8 mouse cellular contexts compared by ENCODE assay signal in the genomic region with DNA sequence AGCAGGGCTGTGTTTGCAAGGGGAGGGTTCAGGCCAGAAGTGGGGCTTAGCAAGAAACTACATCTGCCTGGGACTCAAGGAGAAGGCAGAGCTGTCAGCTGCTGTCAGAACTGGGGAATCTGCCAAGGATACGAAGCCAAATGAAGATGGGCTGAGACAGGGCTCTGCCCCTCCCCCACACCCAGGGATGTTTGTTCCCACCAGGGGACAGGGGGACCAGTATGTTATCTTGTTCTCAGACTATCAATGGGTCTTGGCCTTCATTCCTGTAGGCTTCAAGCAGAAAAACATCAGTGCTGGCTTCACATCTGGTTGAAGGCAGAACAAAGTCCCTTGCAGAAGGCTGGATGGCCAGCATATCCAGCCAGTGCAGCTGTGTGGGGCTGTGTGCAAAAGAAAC. TPM values are rescaled to one million over a fixed set of nuclear protein-coding genes. Genes with fewer than 3 reads are reported as not detected.
DNase-seq lines count a peak whose midpoint lies in the region; ATAC-seq lines count a peak whose summit lies in the region.

No protein-coding gene starts in this region.

- intact Hi-C loops in heart, postnatal 10 days (cut with DNase I) = no loop called here

- no peak overlapping the region for H3K9ac ChIP-seq in hindbrain, embryonic 15.5 days
- H3K9ac ChIP-seq in lung, embryonic 15.5 days = no peak overlapping the region

- no peak for DNase-seq in hindbrain, embryonic 10.5 days (ENCODE audit: low spot score)
- DNase-seq in frontal cortex, postnatal 10 days (ENCODE audit: low spot score in 2 of 2) = peak; percentile 57 to 59
- peak; percentile 87 to 90 for DNase-seq in heart, postnatal 10 days
- peak; percentile 85 for DNase-seq in testis, postnatal 10 days (ENCODE audit: low spot score)
- DNase-seq in thymus, postnatal 0 days (ENCODE audit: low spot score) = no peak

- H3K27ac ChIP-seq in hindbrain, embryonic 15.5 days (replicated peaks) = no peak overlapping the region; the same call in 1 of the 2 replicates
- no peak overlapping the region for H3K27ac ChIP-seq in hindbrain, embryonic 10.5 days
- H3K27ac ChIP-seq in lung, embryonic 15.5 days = no peak overlapping the region

- H3K36me3 ChIP-seq in hindbrain, embryonic 15.5 days = no peaks in the 10 kb centered on the region
- no peaks in the 10 kb centered on the region for H3K36me3 ChIP-seq in hindbrain, embryonic 10.5 days
- H3K36me3 ChIP-seq in lung, embryonic 15.5 days = no peaks in the 10 kb centered on the region

- H3K9me3 ChIP-seq in hindbrain, embryonic 15.5 days = no peaks in the 10 kb centered on the region
- no peaks in the 10 kb centered on the region for H3K9me3 ChIP-seq in hindbrain, embryonic 10.5 days
- H3K9me3 ChIP-seq in lung, embryonic 15.5 days = no peaks in the 10 kb centered on the region

- H3K4me3 ChIP-seq in hindbrain, embryonic 15.5 days = no peak overlapping the region
- H3K4me3 ChIP-seq in hindbrain, embryonic 10.5 days = no peak overlapping the region
- H3K4me3 ChIP-seq in lung, embryonic 15.5 days = no peak overlapping the region

- no peak overlapping the region for H3K4me2 ChIP-seq in hindbrain, embryonic 15.5 days
- H3K4me2 ChIP-seq in lung, embryonic 15.5 days = no peak overlapping the region

- H3K4me1 ChIP-seq in hindbrain, embryonic 15.5 days (replicated peaks) = no peaks in the 10 kb centered on the region
- H3K4me1 ChIP-seq in hindbrain, embryonic 10.5 days (replicated peaks) = no peaks in the 10 kb centered on the region
- H3K4me1 ChIP-seq in lung, embryonic 15.5 days = peaks cover 13% of the 10 kb centered on the region; the same call in 1 of the 2 replicates

- no peaks in the 10 kb centered on the region for H3K27me3 ChIP-seq in hindbrain, embryonic 15.5 days
- H3K27me3 ChIP-seq in hindbrain, embryonic 10.5 days (ENCODE audit: insufficient read depth, poor library complexity, severe bottlenecking) = no peaks in the 10 kb centered on the region
- H3K27me3 ChIP-seq in lung, embryonic 15.5 days = no peaks in the 10 kb centered on the region

- 31% methylated on average over 1 of the region's 1 CpGs for WGBS in hindbrain, embryonic 15.5 days
- WGBS in hindbrain, embryonic 10.5 days = 41% methylated on average over 1 of the region's 1 CpGs
- 10% methylated on average over 1 of the region's 1 CpGs for WGBS in lung, embryonic 15.5 days

- 0 out of 2 replicates have a peak, but pooled peaks have one; percentile 45 for ATAC-seq in hindbrain, embryonic 15.5 days (ENCODE audit: low FRiP score, low read depth)
- ATAC-seq in lung, embryonic 15.5 days (ENCODE audit: borderline replicate concordance, extremely low read depth, low FRiP score, low TSS enrichment) = peak; percentile 16; the same call in 1 of the 2 replicates
- ATAC-seq in activated CD4-positive, CD25-positive, alpha-beta regulatory T cell, adult 4 months = no peak

RNA-seq across cellular contexts. Expression of gene Acox3, which starts 45.8 kb away (rescaled TPM):
- polyA plus RNA-seq in hindbrain, embryonic 15.5 days (2015; fragmentation: Nextera tagmentation; extraction: Ambion mirVana) = 12.3 and 13.4 TPM in 2 replicates
- polyA plus RNA-seq in hindbrain, embryonic 10.5 days (2016; fragmentation: Nextera tagmentation; extraction: Ambion mirVana) = 10.9 and 14.2 TPM in 2 replicates
- 10 to 100 TPM; 27.6 to 29.8 TPM for total RNA-seq in heart, postnatal 10 days (2021)
- polyA plus RNA-seq in lung, embryonic 15.5 days (2015; fragmentation: Nextera tagmentation; extraction: Ambion mirVana) = 11.1 and 13.5 TPM in 2 replicates
- polyA plus RNA-seq in thymus, postnatal 0 days (2015; fragmentation: Nextera tagmentation; extraction: Ambion mirVana) = 15.2 TPM in 2 replicates
- 10 to 100 TPM; 21.5 to 26.4 TPM for polyA plus RNA-seq in activated CD4-positive, CD25-positive, alpha-beta regulatory T cell, adult 4 months (2017; shearing (Covaris generic))

RNA-seq across cellular contexts. Expression of gene Htra3, which starts 50.9 kb away (rescaled TPM):
- polyA plus RNA-seq in hindbrain, embryonic 15.5 days (2015; fragmentation: Nextera tagmentation; extraction: Ambion mirVana) = 15.8 and 19.3 TPM in 2 replicates
- polyA plus RNA-seq in hindbrain, embryonic 10.5 days (2016; fragmentation: Nextera tagmentation; extraction: Ambion mirVana) = 5.4 and 8.9 TPM in 2 replicates
- 10 to 100 TPM; 69.0 to 86.6 TPM for total RNA-seq in heart, postnatal 10 days (2021)
- 26.0 and 29.2 TPM in 2 replicates for polyA plus RNA-seq in lung, embryonic 15.5 days (2015; fragmentation: Nextera tagmentation; extraction: Ambion mirVana)
- polyA plus RNA-seq in thymus, postnatal 0 days (2015; fragmentation: Nextera tagmentation; extraction: Ambion mirVana) = 8.9 and 10.4 TPM in 2 replicates
- not detected for polyA plus RNA-seq in activated CD4-positive, CD25-positive, alpha-beta regulatory T cell, adult 4 months (2017; shearing (Covaris generic))

RNA-seq across cellular contexts. Expression of gene Trmt44, which starts 53.8 kb away (rescaled TPM):
- 7.0 and 7.1 TPM in 2 replicates for polyA plus RNA-seq in hindbrain, embryonic 15.5 days (2015; fragmentation: Nextera tagmentation; extraction: Ambion mirVana)
- polyA plus RNA-seq in hindbrain, embryonic 10.5 days (2016; fragmentation: Nextera tagmentation; extraction: Ambion mirVana) = 8.2 and 9.1 TPM in 2 replicates
- 1 to 10 TPM; 3.4 TPM for total RNA-seq in heart, postnatal 10 days (2021)
- polyA plus RNA-seq in lung, embryonic 15.5 days (2015; fragmentation: Nextera tagmentation; extraction: Ambion mirVana) = 8.0 and 8.5 TPM in 2 replicates
- polyA plus RNA-seq in thymus, postnatal 0 days (2015; fragmentation: Nextera tagmentation; extraction: Ambion mirVana) = 6.0 TPM in 2 replicates
- 1 to 10 TPM; 1.5 to 2.3 TPM for polyA plus RNA-seq in activated CD4-positive, CD25-positive, alpha-beta regulatory T cell, adult 4 months (2017; shearing (Covaris generic))

Comparison
In these comparisons a context has a peak if more than half of its experiments do, and no peak if none do; other contexts are left out.
1. DNase-seq: peak in frontal cortex, postnatal 10 days (2 of 2), heart, postnatal 10 days (2 of 2) and testis, postnatal 10 days (single experiment); none in hindbrain, embryonic 10.5 days (single experiment) and thymus, postnatal 0 days (single experiment).